Mouse (Mus musculus) heart, postnatal 0 days (tissue): Measurements from ENCODE around the gene Lrrc7. TPM values are rescaled to one million over a fixed set of nuclear protein-coding genes. Genes with fewer than 3 reads are reported as not detected.

Experiments
- ATAC-seq: fragments of 200-750 bp; cut with Nextera tagmentation; 2 replicates; pipeline ENCODE4 v1.8.0; 2017; ENCODE audit warnings: low read depth, moderate number of reproducible peaks, moderate library complexity; ENCODE audit not compliant: insufficient read depth
- DNase-seq: peaks from one replicate; pipeline ENCODE4 v3.0.0-alpha.2; 2016; ENCODE audit warnings: low spot score
- H3K27ac ChIP-seq: fragments of 300-500 bp; sonication (generic); 2 replicates; pipeline ENCODE4 v1.5.1; 2014; ENCODE audit warnings: low read depth, mild to moderate bottlenecking
- H3K27me3 ChIP-seq: fragments of 300-500 bp; sonication (generic); 2 replicates; pipeline ENCODE4 v1.6.1; 2014; ENCODE audit warnings: low read length, mixed read lengths; ENCODE audit not compliant: control insufficient read depth, insufficient read depth
- H3K36me3 ChIP-seq: fragments of 300-500 bp; sonication (generic); replicated peaks from 2 replicates; pipeline ENCODE4 v1.6.1; 2014; ENCODE audit warnings: low read length, mixed read lengths; ENCODE audit not compliant: control insufficient read depth, insufficient read depth
- H3K4me1 ChIP-seq: fragments of 300-500 bp; sonication (generic); 2 replicates; pipeline ENCODE4 v1.6.1; 2014; ENCODE audit warnings: antibody characterized with exemption; ENCODE audit not compliant: control insufficient read depth, insufficient read depth
- H3K4me2 ChIP-seq: fragments of 300-500 bp; sonication (generic); 2 replicates; pipeline ENCODE4 v1.6.1; 2014; ENCODE audit warnings: low read depth, mild to moderate bottlenecking, low read length, moderate library complexity
- H3K4me3 ChIP-seq: fragments of 300-500 bp; sonication (generic); 2 replicates; pipeline ENCODE4 v1.5.1; 2014; ENCODE audit warnings: low read depth, low read length
- H3K9ac ChIP-seq: fragments of 300-500 bp; sonication (generic); replicated peaks from 2 replicates; pipeline ENCODE4 v1.6.1; 2014; ENCODE audit warnings: low read depth, low read length, mixed read lengths
- H3K9me3 ChIP-seq: fragments of 300-500 bp; sonication (generic); replicated peaks from 2 replicates; pipeline ENCODE4 v1.6.1; 2016; ENCODE audit warnings: low read length; ENCODE audit not compliant: control insufficient read depth
- CTCF ChIP-seq: IDR thresholded peaks from 2 replicates; pipeline ENCODE4 v1.5.1; 2016; ENCODE audit warnings: antibody characterized with exemption, control low read depth, low read depth
- EP300 ChIP-seq: IDR thresholded peaks from 2 replicates; pipeline ENCODE4 v1.6.1; 2016; ENCODE audit warnings: antibody characterized with exemption, low read depth
- WGBS: fragments of 180-500 bp; shearing (Covaris S2); extraction: QIAGEN DNeasy Blood & Tissue Kit; methylation state at CpG from one replicate; pipeline ENCODE4 v1.1.7; 2014; 5-methylcytosine and 5-hydroxymethylcytosine counted together
- polyA plus RNA-seq: library from polyadenylated mRNA; unstranded; fragments of >200 nt; fragmentation: Nextera tagmentation; extraction: Ambion mirVana; gene quantifications from 2 replicates; pipeline ENCODE4 v1.2.1, GENCODE M21; 2015
- total RNA-seq: library from RNA; depleted of rRNA; stranded (reverse); fragments of >200 nt; gene quantifications from 2 replicates; pipeline ENCODE4 v1.2.3, GENCODE M21; 2014; ENCODE audit warnings: low replicate concordance

The Lrrc7 gene
- total and polyA plus RNA-seq, 2 experiments from 2014 or later, result 0.03 to 0.04 TPM

GRCm38 (mm10) chr3:158169180-158169579 lies 392.8 kb downstream of the Lrrc7 start:
- no peaks in the 10 kb centered on the region for H3K27me3 ChIP-seq
- no peak overlapping the region for H3K4me2 ChIP-seq
- H3K9me3 ChIP-seq, result no peaks in the 10 kb centered on the region
- H3K27ac ChIP-seq, result no peak overlapping the region
- no peak for DNase-seq
- no peak for ATAC-seq
- TF ChIP-seq CTCF (no peak), EP300 (no peak)
- H3K4me1 ChIP-seq, result no peaks in the 10 kb centered on the region
- no peaks in the 10 kb centered on the region for H3K36me3 ChIP-seq
- 95% methylated on average over 8 of the region's 8 CpGs for WGBS
- no peak overlapping the region for H3K4me3 ChIP-seq
- H3K9ac ChIP-seq, result no peak overlapping the region

DNA sequence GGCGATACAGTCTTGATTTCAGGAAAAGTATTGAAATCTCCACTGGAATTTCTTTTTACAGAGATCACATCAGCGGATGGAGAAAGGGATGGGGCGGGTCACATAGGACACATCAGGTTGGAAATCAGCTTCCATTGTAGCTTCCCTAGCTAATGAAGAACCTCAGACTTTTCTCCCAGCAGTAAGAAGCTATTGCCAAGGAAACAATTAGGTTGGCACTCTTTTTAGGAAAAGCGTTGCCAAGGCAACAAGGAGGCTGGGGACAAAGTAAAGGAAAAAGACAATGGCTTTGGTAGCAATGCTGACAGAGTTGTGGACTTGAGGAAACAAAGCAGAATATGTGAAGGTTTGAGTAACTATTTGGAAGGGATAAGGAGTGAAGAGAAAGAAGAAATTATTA lies 393.6 kb downstream of the Lrrc7 start:
- Histone ChIP-seq H3K36me3 (no peaks in the 10 kb centered on the region), H3K27me3 (no peaks in the 10 kb centered on the region), H3K4me2 (no peak overlapping the region), H3K9ac (no peak overlapping the region), H3K27ac (no peak overlapping the region), H3K9me3 (no peaks in the 10 kb centered on the region), H3K4me1 (no peaks in the 10 kb centered on the region), H3K4me3 (no peak overlapping the region)
- WGBS, result 91% methylated on average over 4 of the region's 4 CpGs
- ATAC-seq, result no peak
- TF ChIP-seq CTCF (no peak), EP300 (no peak)
- DNase-seq, result no peak

- TF ChIP-seq CTCF (peak; percentile 27), EP300 (no peak)
- Histone ChIP-seq H3K9ac (no peak overlapping the region), H3K36me3 (no peaks in the 10 kb centered on the region), H3K4me2 (no peak overlapping the region), H3K27me3 (no peaks in the 10 kb centered on the region), H3K9me3 (no peaks in the 10 kb centered on the region), H3K4me1 (no peaks in the 10 kb centered on the region), H3K4me3 (no peak overlapping the region), H3K27ac (no peak overlapping the region)
- no peak for DNase-seq
- ATAC-seq, result no peak
These were observed 397.0 kb downstream of the Lrrc7 start for GRCm38 (mm10) chr3:158165004-158165403.

DNA sequence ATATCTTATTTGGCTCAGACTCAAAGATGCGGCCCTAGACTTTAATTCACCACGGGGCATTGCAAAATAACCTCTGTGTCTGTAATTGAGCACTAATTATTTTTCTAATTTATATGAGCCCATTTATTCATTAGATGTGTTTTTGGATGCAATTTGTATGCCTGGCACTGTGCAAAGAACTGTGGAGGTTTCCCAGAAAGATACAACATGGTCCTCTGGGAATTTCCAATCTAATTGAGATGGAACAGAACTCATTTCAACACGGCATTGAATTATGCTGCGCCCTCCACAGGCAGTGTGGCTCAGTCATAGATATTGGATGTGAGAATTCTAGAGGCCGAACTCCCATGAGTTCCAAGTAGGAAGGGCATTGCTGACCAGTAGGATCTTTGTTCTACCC lies 397.6 kb downstream of the Lrrc7 start:
- ATAC-seq, result no peak
- H3K9me3 ChIP-seq, result no peaks in the 10 kb centered on the region
- no peaks in the 10 kb centered on the region for H3K36me3 ChIP-seq
- H3K9ac ChIP-seq, result no peak overlapping the region
- WGBS, result 66% methylated on average over 5 of the region's 5 CpGs
- no peak for TF ChIP-seq CTCF
- no peak for TF ChIP-seq EP300
- no peak overlapping the region for H3K27ac ChIP-seq
- no peaks in the 10 kb centered on the region for H3K27me3 ChIP-seq
- no peak for DNase-seq
- H3K4me2 ChIP-seq, result no peak overlapping the region
- no peak overlapping the region for H3K4me3 ChIP-seq
- no peaks in the 10 kb centered on the region for H3K4me1 ChIP-seq

DNA sequence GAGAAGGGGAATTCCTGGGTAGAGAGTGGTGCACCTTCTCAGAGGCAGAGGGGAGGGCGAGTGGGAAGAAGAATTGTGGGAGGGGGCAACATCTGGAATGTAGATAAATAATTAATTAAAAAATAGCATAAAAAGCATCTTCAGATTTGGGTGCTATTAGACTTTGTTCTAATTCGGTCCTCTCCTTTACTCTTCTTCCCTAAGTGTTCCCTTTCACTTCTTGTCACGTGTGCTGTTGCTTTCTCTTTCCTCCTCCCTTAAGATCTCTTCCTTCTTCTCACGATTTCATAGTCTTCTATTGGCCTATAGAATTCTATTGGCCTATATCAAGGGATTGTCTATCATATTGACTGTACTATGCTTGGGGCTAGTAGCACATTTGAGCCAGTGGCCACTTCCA lies 398.9 kb downstream of the Lrrc7 start:
- no peaks in the 10 kb centered on the region for H3K36me3 ChIP-seq
- TF ChIP-seq EP300 (no peak), CTCF (no peak)
- H3K4me3 ChIP-seq, result no peak overlapping the region
- DNase-seq (no peak), ATAC-seq (no peak)
- H3K4me2 ChIP-seq, result no peak overlapping the region
- H3K9me3 ChIP-seq, result no peaks in the 10 kb centered on the region
- WGBS, result 75% methylated on average over 4 of the region's 4 CpGs
- H3K27me3 ChIP-seq, result no peaks in the 10 kb centered on the region
- no peak overlapping the region for H3K27ac ChIP-seq
- no peak overlapping the region for H3K9ac ChIP-seq
- H3K4me1 ChIP-seq, result no peaks in the 10 kb centered on the region

DNA sequence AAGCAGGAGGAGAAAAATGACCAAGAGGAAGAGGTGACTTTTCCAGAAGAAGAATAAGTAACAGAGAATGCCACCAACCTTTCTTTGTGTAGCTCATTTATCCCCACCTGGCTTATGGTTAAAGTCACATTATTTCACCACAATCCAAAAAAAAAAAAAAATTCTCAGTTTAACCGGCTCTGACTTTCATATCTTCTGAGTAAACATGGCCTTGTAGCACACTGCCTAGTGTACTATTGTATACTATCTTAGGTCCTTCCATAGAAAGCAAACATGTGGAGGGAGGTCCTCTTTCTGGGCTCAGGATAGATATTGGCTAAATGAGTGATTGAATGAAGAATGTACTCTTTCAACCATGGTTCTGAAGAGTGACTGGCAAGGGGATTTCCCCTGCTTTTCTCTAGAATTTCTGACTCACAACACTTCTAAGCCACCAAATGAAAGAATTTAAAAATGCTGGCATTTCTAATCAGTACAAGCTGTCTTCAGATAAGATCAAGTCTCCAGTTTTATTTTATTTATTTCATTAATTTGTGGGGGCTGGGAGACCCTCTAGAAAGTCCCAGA lies 400.0 kb downstream of the Lrrc7 start:
- no peak for DNase-seq
- no peaks in the 10 kb centered on the region for H3K27me3 ChIP-seq
- H3K4me1 ChIP-seq, result no peaks in the 10 kb centered on the region
- TF ChIP-seq EP300 (no peak), CTCF (no peak)
- H3K4me3 ChIP-seq, result no peak overlapping the region
- no peak overlapping the region for H3K27ac ChIP-seq
- no peak overlapping the region for H3K9ac ChIP-seq
- H3K4me2 ChIP-seq, result no peak overlapping the region
- H3K36me3 ChIP-seq, result no peaks in the 10 kb centered on the region
- 76% methylated on average over 1 of the region's 1 CpGs for WGBS
- no peaks in the 10 kb centered on the region for H3K9me3 ChIP-seq
- ATAC-seq, result no peak
